Mouse (Mus musculus): ENCODE results near the gene Eif2ak1.

DNA sequence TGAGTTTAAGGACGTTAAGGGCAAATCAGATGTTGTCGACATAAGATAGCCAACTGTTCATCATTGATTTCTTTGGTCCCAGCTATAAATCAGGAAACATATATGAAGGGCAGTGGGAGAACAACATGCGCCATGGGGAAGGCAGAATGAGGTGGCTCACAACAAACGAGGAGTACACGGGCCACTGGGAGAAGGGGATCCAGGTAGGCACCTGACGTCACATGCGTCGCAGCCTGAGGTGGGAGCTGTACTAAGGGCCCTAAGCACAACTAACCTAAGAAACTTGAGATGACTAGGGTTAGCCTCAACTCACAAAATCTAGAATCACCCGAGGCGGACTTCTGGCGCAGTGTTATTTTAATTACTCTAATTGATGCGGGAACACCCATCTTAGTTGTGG is 130.8 kb downstream of the Eif2ak1 start:
- TF ChIP-seq POLR2A (IDR thresholded peaks at IDR 0.05; ENCODE audit: borderline replicate concordance, low read depth, low read length) (no peak), CTCF (IDR thresholded peaks at IDR 0.05; ENCODE audit: low read depth, low read length) (no peak)
